Mouse (Mus musculus) adrenal gland, adult 2 months (tissue): ENCODE measurements around the gene Olfr628. TPM values are rescaled to one million over a fixed set of nuclear protein-coding genes. Genes with fewer than 3 reads are reported as not detected.
"Not testable (repeated sequence)": the region's sequence is repeated elsewhere in the genome, so short reads cannot be mapped to it uniquely, and the experiment has no call there.

Source experiments
- DNase-seq: peaks from one replicate; pipeline ENCODE4 v3.0.0; 2021
- long read RNA-seq: library from polyadenylated mRNA; stranded (forward); transcript quantifications from one replicate; pipeline ENCODE4 v2.0.0, GENCODE M21; 2021
- polyA plus RNA-seq: library from polyadenylated mRNA; depleted of rRNA; stranded (reverse); fragments of >200 nt; gene quantifications from 2 replicates; pipeline ENCODE4 v1.2.3, GENCODE M21; 2012; rRNA removed
- total RNA-seq, 2 experiments: library from RNA; stranded (reverse); gene quantifications; 2 replicates each; pipeline ENCODE4 v1.2.3; 2021

Gene Olfr628
- total RNA-seq (not detected), polyA plus RNA-seq (not detected in 2 replicates)
- long read RNA-seq: 0 reads

- no peak for DNase-seq
These were observed at the start of gene Olfr628 for GRCm38 (mm10) chr7:103730074-103730473. Gene Olfr628, plus strand, starts transcription at chr7:103730374.

DNA sequence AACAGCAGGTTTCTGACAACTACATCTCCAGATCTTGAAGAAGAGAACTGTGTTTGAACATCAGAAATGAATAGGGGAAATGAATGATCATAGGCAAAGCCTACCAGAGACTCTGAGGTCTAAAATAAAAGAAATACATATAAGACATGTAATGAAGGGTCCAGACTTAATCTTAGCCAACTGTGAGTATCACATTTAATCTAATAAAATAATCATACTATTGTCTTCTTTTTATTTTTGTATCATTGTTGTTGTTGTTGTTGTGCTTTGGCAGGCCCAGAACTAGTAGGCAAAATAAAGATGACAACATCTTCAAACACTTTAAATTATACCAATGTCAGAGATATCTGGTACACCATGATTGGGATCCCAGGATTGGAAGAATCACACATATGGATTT is 47.8 kb upstream of the Olfr628 start, which contains the start of gene Olfr625-ps1:
TSS of gene Olfr625-ps1 (plus strand) at position 301 of the 400 bp plus-strand sequence.
- no peak for DNase-seq

GRCm38 (mm10) chr7:103699469-103699868 is 30.7 kb upstream of the Olfr628 start:
- no peak for DNase-seq

GRCm38 (mm10) chr7:103712024-103712423 is 18.1 kb upstream of the Olfr628 start:
- no peak for DNase-seq

DNA sequence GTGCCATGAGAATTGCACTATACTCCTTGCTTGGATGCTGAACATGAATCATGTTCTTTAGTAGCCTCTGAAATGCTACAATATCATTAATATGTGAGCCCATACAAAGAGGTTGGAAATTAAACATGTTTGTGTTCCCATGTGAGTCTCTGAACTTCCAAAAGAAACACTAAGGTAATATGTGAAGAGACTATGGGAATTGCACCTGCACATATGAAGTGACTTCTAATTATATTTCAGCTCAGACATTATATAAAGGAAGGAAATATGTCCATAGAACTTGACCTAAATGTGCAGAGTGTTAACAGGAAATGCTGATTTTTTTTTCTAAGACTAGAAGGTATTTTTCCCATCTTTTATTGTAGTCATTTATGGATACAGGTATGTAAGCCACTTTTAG is 15.8 kb upstream of the Olfr628 start, which contains the start of gene Olfr243:
TSS of gene Olfr243 (plus strand) at position 301 of the 400 bp plus-strand sequence.
- no peak for DNase-seq

- peak; percentile 2 for DNase-seq
These were observed 13.8 kb upstream of the Olfr628 start for GRCm38 (mm10) chr7:103716398-103716797.

GRCm38 (mm10) chr7:103744843-103745242 is 14.7 kb downstream of the Olfr628 start, which contains the start of gene Olfr629:
Gene Olfr629, minus strand, starts transcription at chr7:103744943.
- no peak for DNase-seq

GRCm38 (mm10) chr7:103757233-103757632 is 27.1 kb downstream of the Olfr628 start, which contains the start of gene Olfr630:
Gene Olfr630, minus strand, starts transcription at chr7:103757333.
- no peak for DNase-seq

DNA sequence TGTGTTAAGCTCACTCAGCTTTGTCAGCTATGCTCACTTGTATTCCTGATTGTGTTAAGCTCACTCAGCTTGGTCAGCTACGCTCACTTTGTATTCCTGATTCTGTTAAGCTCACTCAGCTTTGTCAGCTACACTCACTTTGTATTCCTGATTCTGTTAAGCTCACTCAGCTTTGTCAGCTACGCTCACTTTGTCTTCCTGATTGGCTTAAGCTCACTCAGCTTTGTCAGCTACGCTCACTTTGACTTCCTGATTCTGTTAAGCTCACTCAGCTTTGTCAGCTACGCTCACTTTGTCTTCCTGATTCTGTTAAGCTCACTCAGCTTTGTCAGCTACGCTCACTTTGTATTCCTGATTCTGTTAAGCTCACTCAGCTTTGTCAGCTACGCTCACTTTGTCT is 32.0 kb downstream of the Olfr628 start:
- DNase-seq: not testable (repeated sequence)

- not testable (repeated sequence) for DNase-seq
These were observed 37.5 kb downstream of the Olfr628 start for GRCm38 (mm10) chr7:103767687-103768086.

GRCm38 (mm10) chr7:103771494-103771893 is 41.3 kb downstream of the Olfr628 start, which contains the start of gene Olfr69:
Gene Olfr69, minus strand, starts transcription at chr7:103771594.
- no peak for DNase-seq

DNA sequence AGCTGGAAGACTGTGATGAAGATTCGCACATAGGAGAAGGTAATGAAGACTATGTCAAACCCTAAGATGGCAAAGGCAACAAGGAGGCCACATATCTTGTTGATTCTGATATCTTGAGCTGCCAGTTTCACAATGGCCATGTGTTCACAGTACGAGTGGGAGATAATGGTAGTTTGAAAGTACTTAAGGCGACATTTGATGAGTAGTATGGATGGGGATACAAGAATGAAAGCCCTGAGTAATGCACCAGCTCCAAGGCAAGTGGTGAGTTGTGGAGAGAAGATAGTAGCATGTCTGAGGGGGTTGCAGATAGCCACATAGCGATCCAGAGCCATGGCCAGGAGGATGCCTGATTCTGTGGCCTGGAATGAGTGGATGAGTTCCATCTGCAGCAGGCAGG is 47.5 kb downstream of the Olfr628 start:
- not testable (repeated sequence) for DNase-seq

DNA sequence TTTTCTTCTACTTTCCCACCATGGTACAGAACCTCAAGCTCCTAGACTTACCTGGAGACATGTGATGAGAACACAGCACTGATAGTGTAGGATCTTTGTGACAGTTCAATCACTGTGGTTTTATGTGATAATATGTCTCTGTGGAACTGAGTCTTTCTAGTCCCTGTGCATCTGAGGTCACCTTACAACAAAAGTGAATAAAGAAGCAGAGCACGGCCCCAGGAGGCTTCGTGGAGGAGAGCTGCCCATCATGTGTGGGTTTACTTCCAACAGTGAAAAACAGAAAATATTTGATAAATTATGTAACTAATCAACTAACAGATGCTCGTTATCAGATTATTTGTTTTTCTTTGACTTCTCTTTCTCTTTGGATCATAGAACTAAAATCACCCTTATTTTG is 49.4 kb downstream of the Olfr628 start, which contains the start of gene Olfr68:
TSS of gene Olfr68 (minus strand) at position 101 of the 400 bp plus-strand sequence.
- DNase-seq: no peak

Other genes starting within 250 kb of the Olfr628 start
Only the 30 nearest of the 33 such genes appear.
- not detected for gene Olfr611, start 209.5 kb upstream of the Olfr628 start, total RNA-seq
- gene Olfr611, start 209.5 kb upstream of the Olfr628 start, polyA plus RNA-seq: not detected in 2 replicates
- not detected for gene Olfr612, start 187.7 kb upstream of the Olfr628 start, total RNA-seq
- gene Olfr612, start 187.7 kb upstream of the Olfr628 start, polyA plus RNA-seq: not detected in 2 replicates
- gene Olfr613, start 182.3 kb upstream of the Olfr628 start, total RNA-seq: not detected
- gene Olfr613, start 182.3 kb upstream of the Olfr628 start, polyA plus RNA-seq: not detected in 2 replicates
- not detected for gene Olfr615, start 174.3 kb upstream of the Olfr628 start, total RNA-seq
- not detected in 2 replicates for gene Olfr615, start 174.3 kb upstream of the Olfr628 start, polyA plus RNA-seq
- not detected for gene Olfr616, start 161.2 kb upstream of the Olfr628 start, total RNA-seq
- not detected in 2 replicates for gene Olfr616, start 161.2 kb upstream of the Olfr628 start, polyA plus RNA-seq
- gene Olfr617, start 157.3 kb upstream of the Olfr628 start, total RNA-seq: not detected
- gene Olfr617, start 157.3 kb upstream of the Olfr628 start, polyA plus RNA-seq: not detected in 2 replicates
- not detected for gene Olfr618, start 140.3 kb upstream of the Olfr628 start, total RNA-seq
- gene Olfr618, start 140.3 kb upstream of the Olfr628 start, polyA plus RNA-seq: not detected in 2 replicates
- gene Olfr619, start 129.8 kb upstream of the Olfr628 start, total RNA-seq: not detected
- gene Olfr619, start 129.8 kb upstream of the Olfr628 start, polyA plus RNA-seq: not detected in 2 replicates
- not detected for gene Olfr620, start 117.8 kb upstream of the Olfr628 start, total RNA-seq
- not detected in 2 replicates for gene Olfr620, start 117.8 kb upstream of the Olfr628 start, polyA plus RNA-seq
- gene Olfr622, start 87.7 kb upstream of the Olfr628 start, total RNA-seq: not detected
- gene Olfr622, start 87.7 kb upstream of the Olfr628 start, polyA plus RNA-seq: not detected in 2 replicates
- not detected for gene Olfr623, start 66.7 kb upstream of the Olfr628 start, total RNA-seq
- not detected in 2 replicates for gene Olfr623, start 66.7 kb upstream of the Olfr628 start, polyA plus RNA-seq
- not detected for gene Olfr624, start 59.2 kb upstream of the Olfr628 start, total RNA-seq
- not detected in 2 replicates for gene Olfr624, start 59.2 kb upstream of the Olfr628 start, polyA plus RNA-seq
- not detected for gene Olfr625-ps1, start 47.7 kb upstream of the Olfr628 start, total RNA-seq
- not detected in 2 replicates for gene Olfr625-ps1, start 47.7 kb upstream of the Olfr628 start, polyA plus RNA-seq
- gene Olfr243, start 15.7 kb upstream of the Olfr628 start, total RNA-seq: not detected
- not detected in 2 replicates for gene Olfr243, start 15.7 kb upstream of the Olfr628 start, polyA plus RNA-seq
- gene Olfr629, start 14.6 kb downstream of the Olfr628 start, total RNA-seq: not detected
- not detected in 2 replicates for gene Olfr629, start 14.6 kb downstream of the Olfr628 start, polyA plus RNA-seq
- gene Olfr630, start 27.0 kb downstream of the Olfr628 start, total RNA-seq: not detected
- gene Olfr630, start 27.0 kb downstream of the Olfr628 start, polyA plus RNA-seq: not detected in 2 replicates
- gene Olfr69, start 41.2 kb downstream of the Olfr628 start, total RNA-seq: not detected
- gene Olfr69, start 41.2 kb downstream of the Olfr628 start, polyA plus RNA-seq: not detected in 2 replicates
- not detected for gene Olfr68, start 49.3 kb downstream of the Olfr628 start, total RNA-seq
- not detected in 2 replicates for gene Olfr68, start 49.3 kb downstream of the Olfr628 start, polyA plus RNA-seq
- gene Olfr67, start 61.4 kb downstream of the Olfr628 start, total RNA-seq: not detected
- not detected in 2 replicates for gene Olfr67, start 61.4 kb downstream of the Olfr628 start, polyA plus RNA-seq
- 100 to 1,000 TPM; 120 to 218 TPM for gene Hbb-bt, start 83.6 kb downstream of the Olfr628 start, total RNA-seq
- gene Hbb-bt, start 83.6 kb downstream of the Olfr628 start, polyA plus RNA-seq: 48.3 and 61.8 TPM in 2 replicates
- gene Hbb-bs, start 97.7 kb downstream of the Olfr628 start, total RNA-seq: 1,000 to 10,000 TPM; 1,531 to 2,097 TPM
- 569 and 814 TPM in 2 replicates for gene Hbb-bs, start 97.7 kb downstream of the Olfr628 start, polyA plus RNA-seq
- not detected for gene Hbb-bh2, start 110.1 kb downstream of the Olfr628 start, total RNA-seq
- gene Hbb-bh2, start 110.1 kb downstream of the Olfr628 start, polyA plus RNA-seq: not detected in 2 replicates
- not detected for gene Hbb-bh1, start 112.8 kb downstream of the Olfr628 start, total RNA-seq
- not detected in 2 replicates for gene Hbb-bh1, start 112.8 kb downstream of the Olfr628 start, polyA plus RNA-seq
- gene Hbb-y, start 122.8 kb downstream of the Olfr628 start, total RNA-seq: not detected
- not detected in 2 replicates for gene Hbb-y, start 122.8 kb downstream of the Olfr628 start, polyA plus RNA-seq
- gene Olfr66, start 155.9 kb downstream of the Olfr628 start, total RNA-seq: not detected
- gene Olfr66, start 155.9 kb downstream of the Olfr628 start, polyA plus RNA-seq: not detected in 2 replicates
- gene Olfr64, start 164.1 kb downstream of the Olfr628 start, total RNA-seq: not detected
- not detected in 2 replicates for gene Olfr64, start 164.1 kb downstream of the Olfr628 start, polyA plus RNA-seq
- not detected for gene Olfr65, start 173.1 kb downstream of the Olfr628 start, total RNA-seq
- gene Olfr65, start 173.1 kb downstream of the Olfr628 start, polyA plus RNA-seq: not detected in 2 replicates
- not detected for gene Olfr631, start 198.5 kb downstream of the Olfr628 start, total RNA-seq
- gene Olfr631, start 198.5 kb downstream of the Olfr628 start, polyA plus RNA-seq: not detected in 2 replicates
- not detected for gene Olfr632, start 204.0 kb downstream of the Olfr628 start, total RNA-seq
- not detected in 2 replicates for gene Olfr632, start 204.0 kb downstream of the Olfr628 start, polyA plus RNA-seq
- not detected for gene Olfr633, start 214.1 kb downstream of the Olfr628 start, total RNA-seq
- not detected in 2 replicates for gene Olfr633, start 214.1 kb downstream of the Olfr628 start, polyA plus RNA-seq